Mouse (Mus musculus) kidney, postnatal 36 days (tissue): ENCODE results near the gene Usp43.

Source experiments
- DNase-seq, 2 experiments: peaks; one replicate each; pipeline ENCODE4 v3.0.0; 2021 to 2022; ENCODE audit warnings: mixed read lengths in 2 of 2

The Usp43 gene

DNA sequence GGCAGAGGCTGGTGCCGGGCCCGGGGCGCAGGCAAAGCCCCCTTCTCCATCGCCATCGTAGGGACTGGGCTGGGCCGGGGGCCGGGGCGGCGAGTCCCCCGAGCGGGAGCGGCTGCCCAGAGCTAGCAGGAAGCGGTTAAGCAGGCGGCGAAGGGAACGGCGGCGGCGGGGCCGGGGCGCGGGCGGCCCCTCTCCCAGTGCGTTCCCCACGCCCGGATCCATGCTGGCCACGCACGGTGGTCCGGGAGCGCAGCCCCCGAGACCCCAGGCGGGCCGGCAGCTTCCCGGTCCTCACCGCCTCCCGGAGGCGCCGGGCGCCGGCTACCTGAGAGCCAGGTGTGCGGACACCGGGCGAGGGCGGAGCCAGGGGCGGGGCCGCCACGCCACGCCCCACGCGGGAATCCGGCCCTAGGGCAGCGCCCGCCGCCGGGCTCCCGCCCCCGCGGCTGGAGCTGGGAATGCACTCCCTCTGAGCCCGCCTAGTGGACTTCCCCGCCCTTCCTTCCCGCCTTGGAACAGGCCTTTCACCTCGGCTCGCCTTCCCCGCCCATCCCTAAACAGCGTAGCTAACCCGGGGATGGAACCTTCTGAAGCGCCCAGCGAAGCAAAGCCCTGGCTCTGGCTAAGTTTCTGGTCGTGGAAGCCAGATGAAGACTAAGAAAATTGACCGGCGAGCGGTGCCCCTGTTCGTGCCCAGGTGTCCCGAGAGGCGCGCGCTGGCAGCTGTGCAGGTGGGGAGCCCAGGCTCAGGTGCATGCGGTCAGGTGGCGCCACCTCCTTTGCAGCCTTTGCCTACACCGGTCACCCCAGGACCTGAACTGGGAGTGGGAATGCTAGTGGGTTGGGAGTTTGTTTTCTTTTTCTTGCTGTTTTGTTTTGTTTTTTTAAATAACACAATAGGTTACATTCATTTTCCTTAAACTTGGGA lies at the start of gene Usp43:
Usp43 (minus strand) TSS at position 327 of the 928 bp plus-strand sequence.
- peak; percentile 94 to 95 for DNase-seq

GRCm38 (mm10) chr11:67967831-67968230 lies 45.9 kb upstream of the Usp43 start:
- no peak for DNase-seq

GRCm38 (mm10) chr11:67965905-67966878 lies 44.2 kb upstream of the Usp43 start, which contains the start of gene Stx8:
Stx8 (plus strand) TSS chr11:67966193.
- peak; percentile 95 to 99 for DNase-seq

DNA sequence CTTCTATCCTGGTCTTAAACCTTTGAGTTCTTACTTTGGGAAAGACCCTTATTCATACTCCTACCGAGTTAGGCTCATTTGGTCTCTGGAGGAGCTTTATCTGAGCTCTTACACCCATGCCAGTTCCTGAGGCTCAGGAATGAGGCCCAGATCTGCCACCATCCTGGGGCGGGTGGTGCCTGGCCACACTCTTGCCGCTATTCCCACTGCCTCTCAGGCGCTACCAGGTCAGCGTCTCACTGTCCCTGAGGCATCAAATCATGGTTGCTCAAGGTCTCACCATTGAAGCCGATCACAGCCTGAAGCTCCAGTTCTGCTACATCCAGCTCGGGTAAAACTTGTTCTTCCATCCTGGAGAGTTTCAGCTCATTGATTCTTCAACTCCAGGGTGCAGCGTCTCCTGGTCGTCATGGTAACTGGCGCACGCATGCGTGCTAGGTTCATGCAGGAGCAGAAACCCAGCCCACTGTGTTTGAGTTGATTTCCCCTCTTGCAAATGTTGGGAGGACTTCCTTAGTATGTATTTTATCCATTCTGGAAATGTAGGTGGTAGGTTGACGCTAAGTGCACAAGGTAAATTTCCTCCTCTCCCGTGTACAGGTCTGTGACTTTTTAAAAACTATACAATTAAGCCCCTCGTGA lies 43.4 kb upstream of the Usp43 start, which contains the start of gene Cfap52:
Cfap52 (minus strand) TSS at position 410 of the 642 bp plus-strand sequence.
- peak; percentile 92 to 95 for DNase-seq

DNA sequence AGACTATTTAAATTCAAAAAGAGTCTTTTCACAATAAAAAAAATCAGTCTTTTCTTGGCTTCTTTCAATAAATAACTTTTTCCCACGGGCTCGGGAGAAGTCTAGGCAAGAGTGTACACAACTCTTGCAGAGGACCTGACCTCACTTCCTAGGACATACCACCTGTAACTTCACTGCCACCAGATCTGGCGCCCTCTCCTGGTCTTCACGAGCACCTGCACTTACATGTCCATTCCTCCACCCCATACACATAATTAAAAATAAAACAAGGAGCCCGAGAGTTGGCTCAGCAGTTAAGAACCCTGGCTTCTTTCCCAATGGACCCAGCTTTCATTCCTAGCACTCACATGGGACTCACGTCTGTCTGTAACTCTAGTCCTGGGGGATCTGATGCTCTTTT lies 42.2 kb upstream of the Usp43 start:
- peak in 1 of 2 experiments; percentile 10 for DNase-seq

DNA sequence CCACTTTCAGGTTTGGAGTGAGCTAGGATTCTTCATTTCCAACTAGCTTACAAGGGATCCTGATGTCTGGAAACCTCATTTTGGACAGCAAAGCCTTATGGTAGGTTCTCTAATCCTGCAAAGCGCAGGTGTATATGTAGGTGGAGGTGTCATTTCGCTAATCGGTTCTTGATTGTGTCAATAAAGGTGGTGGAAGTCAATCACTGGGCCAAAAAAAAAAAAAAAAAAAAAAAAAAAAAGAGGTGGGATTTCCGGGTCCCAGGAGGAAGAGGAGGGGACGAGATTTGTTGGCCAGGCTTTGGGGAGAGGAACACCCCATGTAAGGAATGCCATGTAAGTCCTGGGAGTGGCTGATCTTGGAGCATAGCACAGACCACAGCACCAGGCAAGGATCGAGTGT lies 32.5 kb upstream of the Usp43 start:
- DNase-seq = no peak

GRCm38 (mm10) chr11:67953604-67954003 lies 31.7 kb upstream of the Usp43 start:
- no peak for DNase-seq

DNA sequence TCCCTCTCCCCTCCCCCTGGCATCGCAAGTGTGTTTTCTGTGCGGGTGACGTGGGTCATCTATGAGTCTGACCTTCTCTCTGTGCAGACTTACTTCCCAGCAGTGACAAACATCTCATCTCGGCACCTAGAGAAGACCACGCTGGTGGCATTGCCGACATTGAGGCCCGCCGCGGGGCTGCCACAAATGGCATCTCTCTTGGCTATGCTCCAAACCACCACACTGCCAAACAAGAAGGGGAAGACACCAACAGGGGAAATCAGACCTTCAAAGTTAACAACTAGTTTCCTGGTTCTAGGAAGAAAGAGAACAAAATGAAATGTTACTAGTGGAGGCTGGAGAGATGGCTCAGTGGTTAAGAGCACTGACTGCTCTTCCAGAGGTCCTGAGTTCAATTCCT lies 27.5 kb upstream of the Usp43 start:
- DNase-seq = no peak

- DNase-seq = peak; percentile 45 to 74
These were observed 26.3 kb upstream of the Usp43 start for GRCm38 (mm10) chr11:67948229-67948628.

- no peak for DNase-seq
These were observed 10.2 kb upstream of the Usp43 start for GRCm38 (mm10) chr11:67932156-67932555.

DNA sequence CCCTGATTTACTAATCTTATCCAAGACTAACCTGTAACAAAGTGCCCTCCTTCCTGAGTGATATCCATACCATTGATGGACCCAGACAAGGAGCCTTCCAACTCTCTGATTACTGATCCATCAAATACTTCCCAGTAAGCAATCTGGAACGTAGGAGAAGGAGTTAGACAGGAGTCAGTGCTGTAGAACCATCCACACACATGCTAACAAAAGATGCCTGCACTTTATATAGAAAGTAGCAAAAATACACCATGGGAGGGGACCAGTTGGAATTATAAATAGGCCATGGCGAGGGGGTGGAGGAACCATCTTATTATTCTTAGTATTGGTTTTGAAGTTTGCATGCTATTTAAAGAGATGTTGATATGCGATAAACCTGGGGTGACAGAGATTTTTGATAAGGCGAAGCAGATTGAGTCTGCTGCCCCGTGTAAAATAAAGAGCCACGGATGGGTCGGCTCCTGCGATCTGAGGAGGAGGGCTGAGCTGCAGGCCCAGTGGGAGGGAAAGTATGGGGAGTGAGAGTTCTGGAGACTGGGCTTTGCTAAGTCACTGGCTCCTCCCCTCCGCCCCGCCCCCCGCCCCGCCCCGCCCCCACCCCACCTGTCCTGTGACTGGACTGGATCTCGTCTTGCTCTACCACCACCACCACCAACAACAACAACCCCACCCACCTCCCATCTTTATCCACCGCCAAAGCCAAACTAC lies 4.5 kb upstream of the Usp43 start:
- DNase-seq = no peak

- no peak for DNase-seq
These were observed 3.0 kb upstream of the Usp43 start for GRCm38 (mm10) chr11:67925000-67925399.

- DNase-seq = peak in 1 of 2 experiments; percentile 21
These were observed 1.8 kb upstream of the Usp43 start for GRCm38 (mm10) chr11:67923720-67924119.

DNA sequence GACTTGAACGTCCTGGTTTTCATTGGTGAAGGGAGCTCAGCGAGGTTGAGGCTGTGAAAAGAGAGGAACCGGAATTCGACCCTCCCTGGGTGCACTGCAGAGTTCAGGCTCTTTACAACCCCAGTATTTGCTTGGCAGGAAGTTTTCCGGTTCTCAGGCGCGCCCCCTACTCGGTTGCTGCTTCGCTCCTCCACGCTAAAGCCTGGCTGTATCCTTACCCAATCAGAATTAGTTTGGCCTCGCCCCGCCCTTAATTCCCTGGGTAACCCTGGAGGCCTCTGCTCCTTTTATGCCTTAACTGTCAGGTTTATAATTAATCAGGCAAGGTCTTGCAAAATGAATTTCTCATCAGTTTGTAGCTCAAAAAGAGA lies 787 bp upstream of the Usp43 start:
- peak; percentile 94 to 95 for DNase-seq

- DNase-seq = peak; percentile 72 to 83
These were observed 694 bp downstream of the Usp43 start for GRCm38 (mm10) chr11:67921091-67921826.

DNA sequence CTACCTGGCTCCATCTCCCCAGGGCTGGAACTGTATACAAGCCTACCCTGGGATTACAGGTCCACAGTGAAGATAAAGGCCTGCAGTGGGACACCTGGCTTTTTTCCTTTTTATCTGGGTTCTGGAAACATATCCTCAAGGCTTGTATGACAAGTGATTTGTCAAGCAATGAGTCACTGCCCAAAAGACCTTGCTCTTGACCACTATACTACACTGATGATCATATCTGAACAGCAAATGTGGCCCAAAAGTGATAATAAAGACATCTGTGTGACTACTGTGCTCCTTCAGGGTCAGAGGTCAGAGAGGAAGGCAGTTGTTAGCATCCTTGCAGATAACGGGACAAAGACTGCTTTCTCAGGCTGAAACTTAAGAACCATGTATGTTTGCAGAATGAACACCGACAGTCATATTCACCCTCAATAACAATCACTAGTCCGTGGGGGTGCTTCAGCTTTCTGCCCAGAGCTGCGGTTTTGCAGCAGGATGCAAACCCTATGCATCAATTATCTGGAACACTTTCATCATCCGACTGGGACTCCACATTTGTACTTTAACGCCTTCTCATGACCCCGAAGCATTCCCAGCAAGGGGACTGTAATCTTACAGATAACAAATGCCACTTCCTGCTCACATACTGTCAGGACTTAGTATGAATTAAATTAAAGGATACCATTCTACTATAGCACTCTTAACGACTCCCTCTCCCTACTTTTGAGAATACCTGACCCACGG lies 1.6 kb downstream of the Usp43 start:
- no peak for DNase-seq

- DNase-seq = no peak
These were observed 2.4 kb downstream of the Usp43 start for GRCm38 (mm10) chr11:67919593-67919992.

DNA sequence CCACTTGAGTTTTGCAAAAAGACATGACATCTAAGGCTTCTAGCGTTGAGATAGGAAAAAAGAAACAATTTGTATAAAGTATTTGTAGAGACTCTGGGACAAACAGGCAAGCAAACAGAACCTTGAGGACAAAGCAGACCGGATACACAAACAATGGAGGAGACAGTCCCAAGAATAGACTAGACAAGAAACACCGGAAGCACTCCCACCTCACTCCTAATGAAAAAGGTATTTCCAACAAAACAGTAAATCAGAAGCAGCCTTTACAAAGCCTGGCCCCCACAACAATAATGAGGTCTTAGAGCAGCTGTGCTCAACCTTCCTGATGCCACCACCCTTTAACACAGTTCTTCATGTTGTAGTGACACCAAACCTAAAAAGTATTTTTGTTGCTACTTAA lies 4.8 kb downstream of the Usp43 start:
- peak in 1 of 2 experiments; percentile 38 for DNase-seq

DNA sequence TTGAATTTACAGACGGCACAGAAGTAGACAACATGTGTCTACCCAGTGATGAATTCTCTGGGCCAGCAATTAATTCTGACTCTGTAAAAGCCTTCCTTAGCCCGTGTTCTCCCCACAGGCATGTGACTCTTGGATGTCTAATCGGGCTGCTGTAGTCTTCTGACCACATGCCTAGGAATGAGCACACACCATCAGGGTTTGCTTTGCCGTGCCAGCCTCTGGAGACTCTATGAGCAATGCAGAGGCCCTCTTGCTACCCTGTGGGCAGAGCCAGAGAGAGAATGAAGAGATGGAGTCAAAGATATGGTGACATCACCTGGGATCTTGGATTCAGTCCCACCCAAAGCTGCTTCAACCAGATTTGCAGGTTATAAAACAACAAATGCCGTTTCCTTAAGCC lies 10.9 kb downstream of the Usp43 start:
- DNase-seq = no peak

- DNase-seq = no peak
These were observed 18.2 kb downstream of the Usp43 start for GRCm38 (mm10) chr11:67903756-67904155.
